Mouse (Mus musculus) spleen, adult 18-20 months (tissue): ENCODE results near the gene Slc4a1ap.
"Not testable (repeated sequence)": the region's sequence is repeated elsewhere in the genome, so short reads cannot be mapped to it uniquely, and the experiment has no call there.

Experiments
- DNase-seq, 2 experiments: peaks; one replicate each; pipeline ENCODE4 v3.0.0; 2022; ENCODE audit warnings: mixed read lengths in 2 of 2

Gene Slc4a1ap

DNA sequence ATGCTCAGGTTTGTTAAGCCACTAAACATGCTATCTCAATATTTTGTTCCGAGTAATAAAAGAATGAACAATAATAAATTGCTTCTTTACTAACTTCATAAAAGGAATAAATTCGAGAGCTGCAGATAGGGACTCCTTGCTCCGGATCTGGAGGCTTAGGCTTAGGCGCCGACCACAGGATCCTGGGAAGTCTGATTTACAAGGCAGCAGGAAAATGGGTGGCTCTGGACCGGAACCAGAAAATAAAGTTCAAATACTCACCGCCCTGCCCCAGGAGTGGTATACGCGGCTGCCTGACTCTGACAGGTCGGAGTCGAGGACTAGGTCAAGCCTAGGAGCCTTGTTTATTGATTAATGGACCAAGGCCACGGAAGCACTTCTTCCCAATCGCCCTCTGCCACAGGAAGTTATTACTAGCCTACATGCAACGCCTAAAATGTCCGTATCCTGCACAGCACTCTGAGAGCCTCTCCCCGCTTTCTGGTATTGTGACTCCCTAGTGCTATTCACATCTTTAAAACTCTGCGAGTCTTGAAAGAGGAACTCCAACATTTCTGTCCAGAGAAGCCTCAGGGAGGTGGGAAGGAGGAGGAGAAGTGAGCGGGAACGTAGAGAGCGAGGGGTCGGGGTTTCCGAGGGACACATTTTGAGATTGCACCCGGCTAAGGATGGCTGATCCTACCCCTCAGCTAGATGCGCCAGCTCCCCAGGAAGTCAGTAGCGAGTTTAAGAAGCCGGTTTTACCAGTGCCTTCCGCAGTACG is at the start of gene Slc4a1ap:
Gene Slc4a1ap (plus strand): TSS at position 642 of the 763 bp plus-strand sequence.
- DNase-seq = peak; percentile 58 to 78

DNA sequence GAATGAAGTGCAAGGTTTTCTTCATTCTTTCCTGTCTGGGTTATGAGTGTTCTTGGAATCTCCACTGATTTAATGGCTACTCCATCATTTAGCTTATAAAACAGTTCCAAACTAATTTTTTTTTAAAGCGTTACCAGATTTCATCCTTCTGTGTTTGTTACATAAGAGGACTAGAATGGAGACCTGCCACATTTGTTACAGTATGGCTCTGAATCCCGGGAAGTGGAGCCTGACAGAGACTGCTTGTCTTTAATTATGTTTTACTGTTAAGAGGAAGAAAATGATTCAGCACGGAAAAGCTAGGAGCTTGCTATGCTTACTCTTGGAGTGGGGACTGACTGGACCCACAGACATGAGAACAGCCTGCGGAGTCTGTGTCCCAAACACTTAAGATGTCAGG is 46.3 kb upstream of the Slc4a1ap start:
- no peak for DNase-seq

DNA sequence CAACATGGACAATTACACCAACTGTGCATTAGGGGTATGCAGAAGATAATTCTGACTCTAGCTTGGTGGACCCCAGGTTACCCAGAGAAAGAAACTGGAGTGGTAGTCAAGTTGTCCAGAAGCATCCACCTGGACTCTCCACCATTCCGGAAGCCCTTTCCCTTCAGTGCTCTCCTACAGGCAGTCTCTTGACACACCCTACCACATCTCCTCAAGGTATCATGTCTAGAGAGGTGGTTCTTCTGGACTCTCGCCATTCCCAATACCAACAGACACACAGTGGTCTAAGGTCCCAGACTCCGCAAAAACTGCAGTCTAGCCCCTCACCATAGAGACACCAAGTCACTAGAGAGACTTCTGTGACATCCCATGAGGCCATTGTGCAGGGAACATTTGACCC is 41.4 kb upstream of the Slc4a1ap start, which contains the start of gene 4930548H24Rik:
Gene 4930548H24Rik (plus strand): TSS at position 301 of the 400 bp plus-strand sequence.
- DNase-seq = no peak

DNA sequence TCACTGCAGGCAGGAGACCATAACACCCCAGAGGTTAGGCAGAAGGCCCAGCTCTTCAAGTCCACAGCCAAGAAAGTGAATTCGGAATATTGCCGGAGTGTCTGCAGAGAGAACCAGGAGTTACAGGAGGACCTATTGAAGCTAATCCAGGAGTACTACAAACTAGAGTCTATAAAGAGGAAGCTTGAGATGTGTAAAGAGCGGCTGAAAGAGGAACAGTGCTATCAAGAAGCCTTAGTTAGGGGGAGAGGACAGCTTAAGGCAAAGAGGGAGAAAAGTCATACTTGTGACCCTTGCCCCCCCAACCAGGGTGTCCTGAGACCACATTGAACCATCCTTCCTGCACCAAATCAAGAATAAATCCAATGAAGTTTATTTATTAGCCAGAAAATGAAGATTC is 38.9 kb upstream of the Slc4a1ap start:
- no peak for DNase-seq

DNA sequence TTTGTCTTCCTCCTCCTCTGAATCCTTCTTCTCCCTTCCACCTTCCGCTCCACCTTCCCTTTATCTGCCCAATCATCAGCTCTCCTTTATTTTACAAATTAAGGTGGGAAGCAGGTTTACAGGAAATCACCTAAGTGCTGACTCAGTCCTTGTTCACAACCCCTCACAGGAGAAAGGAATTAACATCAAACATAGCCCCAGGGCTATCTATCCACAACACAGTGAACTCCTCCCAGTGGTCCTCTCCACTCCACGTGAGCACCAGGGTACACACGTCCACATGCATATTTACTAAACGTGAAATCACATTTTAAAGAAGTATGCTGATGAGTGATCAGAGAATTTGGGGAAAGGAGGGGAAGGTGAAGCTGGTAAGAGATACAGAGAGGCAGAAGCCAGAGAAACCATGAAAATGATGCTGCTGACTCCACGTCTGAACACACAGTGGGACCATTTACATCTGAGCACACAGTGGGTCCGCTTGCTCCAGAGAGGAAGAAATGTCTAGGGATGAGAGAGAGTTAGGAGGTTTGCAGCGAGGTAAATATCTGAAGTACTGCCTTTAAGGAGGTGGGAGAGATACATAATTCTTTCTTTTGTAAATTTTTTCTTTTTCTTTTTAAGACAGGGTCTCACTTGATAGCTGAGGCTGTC is 37.6 kb upstream of the Slc4a1ap start:
- no peak for DNase-seq

DNA sequence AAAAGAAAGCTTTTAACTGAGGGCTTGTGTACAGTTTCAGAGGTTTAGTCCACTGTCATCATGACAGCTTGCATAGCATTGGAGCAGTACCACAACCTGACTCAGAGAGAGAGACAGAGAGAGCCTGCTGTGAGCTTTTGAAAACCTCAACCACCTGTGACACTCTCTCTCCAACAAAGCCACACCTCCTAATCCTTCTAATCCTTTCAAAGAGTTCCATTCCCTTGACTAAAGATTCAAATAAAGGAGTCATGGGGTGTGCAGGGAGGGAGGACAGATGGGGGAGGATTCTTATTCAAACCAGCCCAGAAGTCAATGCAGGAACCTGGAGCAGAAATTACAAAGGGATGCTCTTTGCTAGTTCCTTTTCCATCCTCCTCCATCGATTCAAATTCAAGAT is 34.8 kb upstream of the Slc4a1ap start:
- DNase-seq = no peak

DNA sequence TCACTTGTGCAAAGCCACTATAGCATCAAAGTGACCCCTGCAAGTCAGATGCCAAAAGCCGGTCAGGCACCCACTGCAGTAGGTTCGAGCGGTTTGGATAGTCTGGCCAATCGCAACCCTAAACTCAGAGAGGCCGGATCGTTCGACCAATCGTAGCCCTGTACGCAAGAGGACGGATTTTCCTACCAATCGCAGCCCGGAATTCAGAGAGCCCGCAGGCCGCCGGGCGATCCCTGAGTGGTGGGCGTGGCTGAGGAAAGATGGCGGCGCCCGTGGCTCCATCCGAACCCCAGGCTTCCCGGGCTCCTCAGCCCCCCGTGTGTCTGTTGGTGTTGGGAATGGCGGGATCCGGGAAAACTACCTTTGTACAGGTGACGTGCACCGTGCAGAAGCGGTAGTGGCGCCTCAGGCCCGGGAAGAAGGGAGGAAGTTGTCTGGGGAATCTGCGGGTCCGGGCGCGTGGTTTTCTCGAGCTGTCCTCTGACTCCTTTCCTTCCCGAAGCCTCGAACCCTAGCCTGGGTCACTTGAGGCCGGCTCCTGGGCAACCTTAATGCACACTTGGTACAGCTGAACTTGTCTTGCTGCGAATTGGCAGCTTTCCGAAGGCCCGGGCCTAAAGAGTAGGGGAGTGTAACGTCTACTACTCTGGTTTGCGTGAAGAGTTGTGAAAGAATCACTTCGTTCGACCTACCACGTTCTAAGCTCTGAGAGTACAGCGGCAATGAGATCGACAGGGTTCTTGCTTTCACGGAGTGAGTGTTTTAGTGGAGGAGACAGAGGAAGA is 32.1 kb upstream of the Slc4a1ap start, which contains the start of gene Gpn1:
Gene Gpn1 (plus strand): TSS at position 229 of the 785 bp plus-strand sequence.
- DNase-seq = peak; percentile 71 to 80

DNA sequence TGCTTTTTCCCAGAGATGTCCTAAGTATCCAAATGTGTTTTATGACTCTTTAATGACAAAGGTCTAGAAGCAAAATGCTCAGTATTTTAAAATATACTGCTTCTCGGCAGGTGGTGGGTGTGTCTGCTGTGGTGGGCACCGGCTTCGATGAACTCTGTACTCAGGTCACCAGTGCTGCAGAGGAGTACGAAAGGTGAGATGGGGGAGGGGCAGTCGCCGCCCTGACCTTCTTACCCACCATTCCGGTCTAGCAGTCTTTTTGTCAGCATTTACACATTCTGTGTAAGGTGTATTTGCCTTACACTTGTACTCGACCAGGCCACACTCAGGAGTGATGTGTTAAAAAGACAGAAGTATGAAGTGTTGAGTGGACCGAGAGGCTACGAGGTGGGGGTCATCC is 22.0 kb upstream of the Slc4a1ap start:
- no peak for DNase-seq

DNA sequence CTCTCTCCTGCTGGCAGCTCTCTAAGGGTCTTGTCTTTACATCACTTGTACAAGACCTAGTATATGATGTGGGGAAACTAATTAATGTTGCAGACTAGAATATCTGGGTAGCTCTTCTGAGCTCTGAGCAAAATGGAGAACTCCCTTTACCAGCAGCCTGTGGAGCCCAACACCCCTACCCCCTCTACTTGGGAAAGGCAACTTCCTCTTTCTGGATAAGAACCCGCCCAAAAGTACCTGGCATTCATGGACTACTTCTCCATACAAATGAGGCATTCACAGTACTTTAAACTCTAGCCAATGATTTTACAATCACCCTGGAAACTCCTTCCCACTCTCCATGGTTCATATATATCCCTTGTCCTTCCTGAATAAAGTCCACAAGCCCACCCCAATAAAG is 14.3 kb upstream of the Slc4a1ap start:
- no peak for DNase-seq

DNA sequence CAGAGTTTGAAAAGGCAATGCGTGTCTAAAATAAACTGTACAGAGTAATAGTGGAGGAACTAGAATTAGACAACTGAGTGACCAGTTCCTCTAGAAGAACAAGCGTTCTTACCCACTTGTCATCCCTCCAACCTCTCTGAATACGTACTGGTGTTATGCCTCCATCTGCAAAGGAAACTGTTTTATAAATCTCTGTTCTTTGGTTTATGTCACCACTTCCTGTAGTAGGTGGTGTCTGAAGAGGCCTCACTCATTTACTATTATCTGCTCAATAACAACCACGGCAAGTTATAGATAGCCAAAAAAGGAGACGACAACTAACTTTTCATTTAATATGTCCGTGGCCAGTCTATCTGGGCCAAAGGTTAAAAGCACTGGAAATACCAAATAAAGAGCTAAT is 6.2 kb upstream of the Slc4a1ap start:
- DNase-seq = no peak

DNA sequence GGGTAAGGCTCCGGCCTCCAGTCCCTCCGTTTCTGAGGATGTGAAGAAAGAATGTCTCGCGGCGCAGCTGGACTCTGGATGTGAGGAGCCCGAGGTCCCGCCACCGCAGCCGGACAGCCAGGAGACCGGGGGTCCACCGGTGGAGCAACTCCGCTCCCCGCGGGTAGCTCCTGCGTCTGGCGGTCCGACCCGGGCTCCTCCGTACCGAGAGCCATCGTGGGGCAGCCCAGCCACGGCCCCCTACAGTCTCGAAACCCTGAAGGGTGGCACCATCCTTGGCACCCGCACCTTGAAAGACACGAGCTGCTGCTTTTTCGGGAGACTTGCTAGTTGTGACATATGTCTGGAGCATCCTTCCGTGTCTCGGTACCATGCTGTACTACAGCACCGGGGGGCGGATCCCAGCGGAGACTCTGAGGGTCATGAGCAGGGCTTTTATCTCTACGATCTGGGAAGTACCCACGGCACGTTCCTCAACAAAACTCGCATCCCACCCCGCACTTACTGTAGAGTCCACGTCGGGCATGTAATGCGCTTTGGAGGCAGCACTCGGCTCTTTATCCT is 404 bp downstream of the Slc4a1ap start:
- no peak for DNase-seq

DNA sequence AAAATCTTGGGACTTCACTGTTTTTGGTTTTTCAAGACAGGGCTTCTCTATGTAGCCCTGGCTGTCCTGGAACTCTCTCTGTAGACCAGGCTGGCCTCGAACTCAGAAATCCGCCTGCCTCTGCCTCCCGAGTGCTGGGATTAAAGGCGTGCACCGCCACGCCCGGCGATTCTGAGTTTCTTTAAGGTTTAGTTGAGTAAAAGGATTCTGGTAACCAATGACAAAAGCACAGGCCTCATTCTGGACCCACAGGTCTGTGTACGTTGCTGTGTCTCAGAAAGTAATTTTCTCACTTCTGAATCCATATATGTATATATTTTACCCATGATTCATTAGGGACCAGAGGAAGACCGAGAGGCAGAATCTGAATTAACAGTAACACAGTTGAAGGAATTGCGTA is 912 bp downstream of the Slc4a1ap start, which contains the start of gene Supt7l:
Gene Supt7l (minus strand): TSS at position 101 of the 400 bp plus-strand sequence.
- DNase-seq = not testable (repeated sequence)

DNA sequence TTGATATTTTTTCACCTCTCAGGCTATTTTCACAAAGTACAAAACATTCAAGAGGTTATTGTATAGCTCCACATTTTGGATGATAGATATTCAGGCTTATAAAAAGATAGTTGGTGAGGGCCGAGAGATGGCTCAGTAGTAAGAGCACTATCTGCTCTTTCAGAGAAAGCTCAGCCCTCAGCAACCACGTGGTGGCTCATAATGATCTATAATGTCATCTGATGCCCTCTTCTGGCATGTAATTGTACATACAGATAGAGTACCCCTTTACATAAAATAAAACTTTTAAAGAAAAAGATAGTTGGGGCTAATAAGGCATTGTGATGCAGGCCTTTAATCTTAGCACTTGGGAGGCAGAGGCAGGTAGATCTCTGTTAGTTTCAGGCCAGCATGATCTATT is 1.8 kb downstream of the Slc4a1ap start:
- no peak for DNase-seq

DNA sequence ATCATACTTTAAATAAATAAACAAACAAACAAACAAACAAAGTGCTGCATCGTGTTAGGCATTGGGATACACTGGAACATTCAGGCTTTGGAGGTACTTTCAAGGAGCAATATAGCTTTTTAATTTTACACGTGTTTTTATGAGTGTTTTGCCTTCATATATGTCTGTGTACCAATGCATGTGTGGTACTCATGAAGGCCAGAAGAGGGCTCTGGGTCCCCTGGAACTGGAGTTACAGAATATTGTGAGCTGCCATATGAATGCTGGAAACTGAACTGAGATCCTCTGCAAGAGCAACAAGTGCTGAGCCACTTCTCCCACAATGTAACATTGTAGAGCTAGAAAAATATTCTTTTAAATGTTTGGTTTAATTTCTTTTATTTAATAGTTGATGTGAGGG is 8.4 kb downstream of the Slc4a1ap start:
- no peak for DNase-seq

DNA sequence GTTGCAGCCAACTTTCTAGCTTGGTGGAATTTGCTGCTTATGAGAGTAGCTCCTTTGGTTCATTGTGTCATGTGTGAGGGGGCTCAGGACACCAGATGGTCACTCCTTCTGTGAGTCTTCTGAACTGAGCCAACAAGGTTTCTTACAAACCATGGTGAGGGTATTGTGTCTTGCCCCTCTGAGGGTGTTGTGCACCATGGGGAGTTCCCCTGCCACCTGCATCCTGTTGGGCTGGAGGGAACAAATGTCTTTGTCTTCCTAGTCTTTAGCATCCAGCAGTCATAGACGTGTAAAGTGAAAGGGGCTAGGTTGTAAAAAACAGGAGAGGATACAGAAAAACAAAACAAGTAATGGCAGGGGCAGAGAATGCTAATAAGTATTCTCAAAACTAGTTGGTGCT is 32.6 kb downstream of the Slc4a1ap start:
- DNase-seq = no peak

DNA sequence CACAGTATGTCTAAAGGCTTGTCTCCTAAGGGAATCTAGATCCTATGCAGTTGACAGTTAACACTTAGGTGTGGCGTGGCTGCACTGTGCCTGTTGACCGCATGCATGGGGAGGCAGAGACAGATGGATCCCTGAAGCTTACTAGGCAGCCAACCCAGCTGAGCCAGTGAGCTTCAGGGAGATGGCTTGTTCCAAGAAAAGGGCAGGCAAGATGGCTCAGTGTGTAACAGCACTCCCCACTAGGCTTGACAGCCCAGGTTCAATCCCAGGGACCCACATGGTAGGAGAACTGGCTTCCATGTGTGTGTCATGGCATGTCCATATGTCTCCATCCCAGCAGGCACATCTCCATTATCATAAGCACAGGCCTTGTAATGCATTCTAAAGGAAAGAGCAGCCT is 33.6 kb downstream of the Slc4a1ap start:
- DNase-seq = no peak

DNA sequence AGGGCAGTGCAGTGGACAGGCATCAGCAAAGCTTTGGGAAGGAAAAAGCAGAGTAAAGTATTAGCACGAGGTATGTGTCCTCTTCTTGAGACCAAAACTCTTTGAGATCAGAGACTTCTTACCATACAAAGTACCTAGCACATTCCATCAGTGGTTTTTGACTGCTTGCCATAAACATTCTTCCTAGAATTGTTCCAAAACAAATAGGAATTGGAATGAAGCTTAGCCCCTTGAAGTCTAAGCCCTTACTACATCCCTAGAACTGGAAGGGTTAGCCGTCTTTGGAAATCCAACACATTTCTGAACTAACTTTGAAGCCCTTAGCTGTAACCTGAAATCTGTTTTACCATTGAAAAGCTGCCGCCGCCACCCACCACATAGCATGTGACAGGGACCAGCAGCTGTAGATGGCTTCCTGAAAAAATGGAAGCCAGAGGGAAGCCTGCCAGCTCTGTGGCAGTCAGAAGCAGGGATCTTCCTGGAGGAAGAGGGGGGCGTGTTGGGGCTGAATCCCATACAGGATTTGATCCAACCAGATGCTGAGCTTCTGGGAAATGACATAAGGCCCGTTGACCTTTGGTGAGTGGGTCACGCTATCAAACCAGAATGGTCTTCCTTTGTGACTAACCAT is 35.4 kb downstream of the Slc4a1ap start:
- no peak for DNase-seq

DNA sequence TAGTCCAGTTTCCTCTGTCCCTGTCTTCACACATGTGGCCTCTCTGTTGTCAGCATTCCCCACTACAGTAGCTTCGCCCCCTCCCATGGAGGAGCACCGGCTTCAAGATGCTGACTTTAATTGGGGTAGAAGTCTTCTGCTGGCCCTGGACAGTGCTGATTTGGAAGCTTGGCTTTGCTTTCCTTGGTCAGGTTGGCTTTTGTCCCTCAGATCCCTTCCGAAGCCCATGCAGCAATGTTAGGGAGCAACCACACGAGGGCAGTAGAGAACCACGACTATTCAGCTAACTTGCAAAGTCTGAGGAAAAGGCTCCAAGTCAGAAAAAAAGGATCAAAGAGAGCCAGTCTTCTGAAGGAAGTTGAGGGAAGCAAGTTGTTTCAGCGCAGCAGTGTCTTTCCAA is 36.7 kb downstream of the Slc4a1ap start:
- DNase-seq = peak; percentile 19 to 50

DNA sequence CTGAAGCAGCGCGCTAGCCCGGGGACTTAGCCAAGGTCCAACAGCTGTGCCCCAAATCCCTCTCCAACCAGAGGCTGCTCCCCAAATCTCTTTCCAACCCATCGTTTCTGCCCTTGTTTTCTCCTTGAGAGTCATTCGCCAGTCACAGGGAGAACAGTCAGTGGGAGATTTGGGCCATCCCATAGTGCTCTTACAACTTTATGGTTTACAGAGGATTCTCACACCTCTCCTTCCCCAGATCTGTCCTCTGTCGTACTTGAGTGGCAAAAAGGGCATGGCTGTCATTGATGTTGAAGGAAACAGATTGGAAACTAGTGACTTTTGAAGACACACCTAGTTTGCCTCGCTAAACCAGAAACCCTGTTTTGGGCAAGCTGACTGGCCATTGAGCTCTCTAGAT is 37.1 kb downstream of the Slc4a1ap start:
- no peak for DNase-seq

DNA sequence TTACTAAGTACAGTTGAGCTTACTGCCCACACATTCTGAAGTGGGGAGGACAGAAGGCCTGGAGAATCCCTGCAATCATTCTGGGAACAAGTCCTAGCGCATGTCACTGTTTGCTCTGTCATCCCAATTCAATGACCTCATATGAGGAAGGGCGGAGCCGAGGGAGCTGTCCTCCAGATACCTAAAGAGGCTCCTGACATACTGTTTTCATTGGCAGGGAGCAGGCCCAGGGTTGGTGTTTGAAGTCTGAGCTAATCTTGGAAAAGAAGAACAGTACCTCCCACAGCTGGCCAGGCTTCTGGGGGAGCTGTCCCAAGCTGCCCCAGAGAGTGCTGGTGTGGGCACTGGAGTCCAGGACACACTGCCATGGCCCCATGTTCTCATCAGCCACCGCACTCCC is 38.2 kb downstream of the Slc4a1ap start:
- DNase-seq = no peak

DNA sequence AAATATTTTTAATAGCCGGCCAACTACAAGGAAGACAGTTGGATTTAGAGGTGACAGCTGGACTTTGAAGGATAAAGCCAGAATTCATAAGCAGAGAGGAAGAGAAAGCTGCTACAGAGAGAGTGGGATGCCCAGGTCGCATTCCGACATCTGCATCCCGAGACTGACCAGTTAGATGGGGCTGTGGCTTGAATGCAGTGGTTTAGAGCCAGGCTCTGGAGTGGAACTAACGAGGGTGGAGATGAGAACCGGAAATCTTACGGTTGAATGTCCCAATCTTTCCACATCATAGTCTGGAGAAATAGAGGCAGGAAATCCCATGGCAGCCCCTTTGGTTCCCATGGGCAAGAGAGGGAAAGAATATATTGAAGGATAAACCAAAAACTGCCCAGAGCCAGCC is 39.2 kb downstream of the Slc4a1ap start:
- no peak for DNase-seq

DNA sequence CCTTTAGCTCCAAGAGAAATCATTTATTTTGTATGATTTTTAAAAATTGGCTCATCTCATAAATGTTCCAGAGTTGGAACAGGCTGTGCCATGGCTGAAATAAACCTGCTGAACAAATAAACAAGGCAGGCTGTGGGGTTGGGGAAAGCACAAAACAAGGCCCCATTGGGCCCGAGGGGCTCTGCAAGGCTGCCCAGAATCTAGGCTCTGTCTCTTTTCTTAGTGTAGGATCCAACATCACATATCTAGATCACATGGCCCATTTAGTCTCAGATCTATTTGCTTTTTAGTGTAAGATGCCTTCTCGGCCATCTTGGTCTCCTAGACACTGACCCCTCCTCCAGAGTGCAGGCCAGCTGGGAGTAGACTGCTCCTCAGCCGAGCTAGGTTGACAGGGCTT is 39.7 kb downstream of the Slc4a1ap start:
- no peak for DNase-seq
